31 mouse cellular contexts compared by ENCODE assay signal in the genomic region with DNA sequence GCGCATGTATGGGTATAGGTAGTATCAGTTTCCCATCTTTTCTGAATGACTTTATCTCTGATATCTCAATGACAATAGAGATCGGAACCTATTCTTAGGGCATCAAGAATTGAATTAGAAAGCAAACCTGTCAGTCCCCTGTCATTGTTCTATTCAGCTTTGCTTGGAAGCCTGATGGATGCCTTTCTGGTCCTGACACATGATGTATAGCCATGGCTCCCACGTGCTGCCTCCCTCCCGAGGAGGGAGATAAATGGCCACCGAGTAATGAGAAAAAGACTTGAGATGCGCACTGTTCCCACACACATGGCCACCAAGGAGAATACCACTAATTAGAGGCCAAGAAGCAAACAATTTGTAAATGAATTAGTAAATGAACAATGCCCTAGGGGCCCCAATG.
DNase-seq lines count a peak whose midpoint lies in the region; ATAC-seq lines count a peak whose summit lies in the region.
"Had no signal": no experiment of that assay in that cellular context is flagged by ENCODE, and none has a peak within 500 bp of the region (broad histone marks: within the 10 kb centered on the region; RNA-seq: fewer than 3 reads in every experiment).

No protein-coding gene starts in this region.

- no peaks in the 10 kb centered on the region for H3K27me3 ChIP-seq in midbrain, embryonic 11.5 days (ENCODE audit: control insufficient read depth, insufficient read depth, low read length)
- H3K27me3 ChIP-seq in midbrain, embryonic 15.5 days (replicated peaks), result no peaks in the 10 kb centered on the region
- H3K27me3 ChIP-seq: heart, embryonic 15.5 days; limb, embryonic 15.5 days; liver, embryonic 13.5 days; megakaryocyte, embryonic 14.5 days had no signal

- peak; percentile 49 for DNase-seq in heart, adult 11 months
- DNase-seq in heart, adult 9 months (ENCODE audit: low spot score in 2 of 2), result no peak
- no peak for DNase-seq in midbrain, embryonic 11.5 days (ENCODE audit: low spot score, missing footprints)
- DNase-seq in ES-CJ7 (ENCODE audit: low read depth, low spot score) (peak; percentile 61), ZHBTc4 (ENCODE audit: low read depth, low spot score) (peak; percentile 74)
- DNase-seq: adrenal gland, adult 8-10 months; cerebellum, adult 2 months; cerebellum, postnatal 14 days; gastrocnemius, postnatal 10 days; kidney, adult 8-10 months; kidney, postnatal 4 days; layer of hippocampus, postnatal 36 days; liver, embryonic 13.5 days; lung, adult 18-20 months; lung, postnatal 4 days; thymus, adult 2 months; thymus, postnatal 36 days had no signal

- H3K27ac ChIP-seq in midbrain, embryonic 11.5 days (ENCODE audit: low read depth, low read length), result no peak overlapping the region
- no peak overlapping the region for H3K27ac ChIP-seq in midbrain, embryonic 15.5 days
- H3K27ac ChIP-seq: embryonic facial prominence, embryonic 13.5 days; forebrain, embryonic 12.5 days; heart, embryonic 10.5 days; heart, embryonic 15.5 days; kidney, postnatal 0 days; limb, embryonic 10.5 days; limb, embryonic 15.5 days; liver, embryonic 13.5 days had no signal

- H3K36me3 ChIP-seq in midbrain, embryonic 11.5 days (ENCODE audit: control insufficient read depth, insufficient read depth, low read length), result no peaks in the 10 kb centered on the region
- H3K36me3 ChIP-seq in midbrain, embryonic 15.5 days (replicated peaks), result no peaks in the 10 kb centered on the region
- H3K36me3 ChIP-seq: embryonic facial prominence, embryonic 13.5 days; forebrain, embryonic 12.5 days; heart, embryonic 10.5 days; heart, embryonic 15.5 days; limb, embryonic 10.5 days; limb, embryonic 15.5 days; liver, embryonic 13.5 days had no signal

- no peak overlapping the region for H3K4me3 ChIP-seq in midbrain, embryonic 11.5 days (ENCODE audit: low read depth, low read length)
- no peak overlapping the region for H3K4me3 ChIP-seq in midbrain, embryonic 15.5 days
- H3K4me3 ChIP-seq: embryonic facial prominence, embryonic 13.5 days; erythroblast, embryonic 14.5 days; forebrain, embryonic 12.5 days; heart, embryonic 10.5 days; heart, embryonic 15.5 days; limb, embryonic 10.5 days; limb, embryonic 15.5 days; liver, embryonic 13.5 days; megakaryocyte, embryonic 14.5 days had no signal

- ATAC-seq in midbrain, embryonic 11.5 days (ENCODE audit: low FRiP score), result peak; percentile 48; the same call in 1 of the 2 replicates
- ATAC-seq in midbrain, embryonic 15.5 days (replicated peaks), result no peak
- ATAC-seq in erythroblast, adult 5-6 weeks (replicated peaks; ENCODE audit: low FRiP score, poor library complexity, severe bottlenecking), result no peak
- ATAC-seq: CD4-positive, CD25-positive, alpha-beta regulatory T cell, adult 4 months; intestine, embryonic 16.5 days; lung, postnatal 0 days had no signal

- H3K4me2 ChIP-seq in midbrain, embryonic 11.5 days, result no peak overlapping the region
- no peak overlapping the region for H3K4me2 ChIP-seq in midbrain, embryonic 15.5 days
- H3K4me2 ChIP-seq: embryonic facial prominence, embryonic 13.5 days; forebrain, embryonic 12.5 days; heart, embryonic 15.5 days; limb, embryonic 15.5 days; liver, embryonic 13.5 days had no signal

- no peak overlapping the region for H3K9ac ChIP-seq in midbrain, embryonic 11.5 days (ENCODE audit: low read length)
- no peak overlapping the region for H3K9ac ChIP-seq in midbrain, embryonic 15.5 days
- H3K9ac ChIP-seq: embryonic facial prominence, embryonic 13.5 days; forebrain, embryonic 12.5 days; heart, embryonic 15.5 days; limb, embryonic 15.5 days; liver, embryonic 13.5 days had no signal

- peaks cover 5% of the 10 kb centered on the region for H3K4me1 ChIP-seq in midbrain, embryonic 11.5 days (ENCODE audit: control insufficient read depth, insufficient read depth, low read length)
- peaks cover 7% of the 10 kb centered on the region; the same call in 1 of the 2 replicates for H3K4me1 ChIP-seq in midbrain, embryonic 15.5 days
- H3K4me1 ChIP-seq: liver, embryonic 13.5 days; megakaryocyte, embryonic 14.5 days had no signal

- 49% methylated on average over 6 of the region's 6 CpGs for WGBS in midbrain, embryonic 11.5 days
- 50% methylated on average over 6 of the region's 6 CpGs for WGBS in midbrain, embryonic 15.5 days

- no peaks in the 10 kb centered on the region for H3K9me3 ChIP-seq in midbrain, embryonic 11.5 days (ENCODE audit: control insufficient read depth, low read length)
- H3K9me3 ChIP-seq in midbrain, embryonic 15.5 days, result no peaks in the 10 kb centered on the region
- H3K9me3 ChIP-seq: embryonic facial prominence, embryonic 13.5 days; forebrain, embryonic 12.5 days; heart, embryonic 10.5 days; heart, embryonic 15.5 days; limb, embryonic 10.5 days; limb, embryonic 15.5 days; liver, embryonic 13.5 days had no signal

Comparison
In these comparisons a context has a peak if more than half of its experiments do, and no peak if none do; other contexts are left out.
1. DNase-seq: peak in heart, adult 11 months (single experiment), ES-CJ7 (single experiment) and ZHBTc4 (single experiment); none in heart, adult 9 months (0 of 2) and midbrain, embryonic 11.5 days (single experiment).